Mouse (Mus musculus): ENCODE results near the gene Cpa2. TPM values are rescaled to one million over a fixed set of nuclear protein-coding genes. Genes with fewer than 3 reads are reported as not detected.

Gene Cpa2
- total RNA-seq, 4 experiments from 2014 or later: 0.21 TPM; not detected in 3

DNA sequence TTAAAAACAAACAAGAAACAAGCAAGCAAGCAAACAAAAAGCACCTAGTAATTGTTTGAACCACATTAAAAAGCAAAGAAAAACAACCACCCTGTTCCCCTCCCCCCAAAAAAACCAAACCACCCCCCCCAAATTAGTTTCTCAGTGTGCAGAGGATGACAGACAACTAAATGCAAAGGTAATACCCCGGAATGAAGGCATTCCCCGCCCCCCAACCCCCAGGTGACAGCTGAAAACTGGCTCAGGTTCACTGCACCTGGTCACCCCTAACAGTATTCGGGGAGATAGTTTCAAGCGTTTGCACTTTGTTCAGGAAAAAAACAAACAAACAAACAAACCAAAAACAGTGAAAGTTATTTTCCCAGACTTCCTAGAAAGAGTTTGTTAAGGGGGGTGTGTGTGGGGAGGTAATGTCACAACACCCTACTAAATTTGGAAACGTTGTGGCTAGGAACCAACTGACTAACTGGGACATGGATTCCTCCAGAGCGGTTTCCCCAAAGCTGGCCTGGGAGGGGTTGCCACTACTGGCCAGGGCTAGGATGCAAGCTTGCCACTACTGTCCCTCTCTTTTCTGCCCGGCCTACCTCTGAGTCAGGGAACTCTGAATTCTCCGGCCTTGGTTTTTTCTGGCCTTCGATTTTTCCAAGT is 6.4 kb downstream of the Cpa2 start:
- DNase-seq (ENCODE audit: low spot score in 2 of 2): peak in 1 of 2 experiments; percentile 30

DNA sequence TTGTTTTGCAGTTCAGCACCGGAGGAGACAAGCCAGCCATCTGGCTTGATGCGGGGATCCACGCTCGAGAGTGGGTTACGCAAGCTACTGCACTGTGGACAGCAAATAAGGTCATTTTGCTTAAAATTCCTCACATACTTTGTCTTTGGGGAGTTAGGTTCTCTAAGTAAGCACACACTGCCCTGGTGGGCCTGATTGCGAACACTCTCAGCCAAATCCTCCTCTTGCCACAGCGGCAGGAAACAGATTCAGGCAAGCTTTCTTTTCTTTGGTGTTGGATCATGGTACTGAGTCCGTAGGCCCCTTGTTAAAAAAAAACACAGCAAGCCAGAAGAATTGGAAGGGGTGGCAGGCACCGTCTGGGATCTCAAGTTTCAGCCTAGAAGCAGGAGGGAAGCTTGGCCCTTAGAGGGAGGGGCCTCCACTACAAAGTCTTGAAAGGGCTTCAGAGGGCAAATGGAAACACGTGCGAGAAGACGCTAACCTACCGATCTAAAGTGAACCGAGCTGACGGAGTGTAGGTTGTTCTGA is 7.9 kb downstream of the Cpa2 start:
- no peak for DNase-seq (ENCODE audit: low spot score in 2 of 2)

DNA sequence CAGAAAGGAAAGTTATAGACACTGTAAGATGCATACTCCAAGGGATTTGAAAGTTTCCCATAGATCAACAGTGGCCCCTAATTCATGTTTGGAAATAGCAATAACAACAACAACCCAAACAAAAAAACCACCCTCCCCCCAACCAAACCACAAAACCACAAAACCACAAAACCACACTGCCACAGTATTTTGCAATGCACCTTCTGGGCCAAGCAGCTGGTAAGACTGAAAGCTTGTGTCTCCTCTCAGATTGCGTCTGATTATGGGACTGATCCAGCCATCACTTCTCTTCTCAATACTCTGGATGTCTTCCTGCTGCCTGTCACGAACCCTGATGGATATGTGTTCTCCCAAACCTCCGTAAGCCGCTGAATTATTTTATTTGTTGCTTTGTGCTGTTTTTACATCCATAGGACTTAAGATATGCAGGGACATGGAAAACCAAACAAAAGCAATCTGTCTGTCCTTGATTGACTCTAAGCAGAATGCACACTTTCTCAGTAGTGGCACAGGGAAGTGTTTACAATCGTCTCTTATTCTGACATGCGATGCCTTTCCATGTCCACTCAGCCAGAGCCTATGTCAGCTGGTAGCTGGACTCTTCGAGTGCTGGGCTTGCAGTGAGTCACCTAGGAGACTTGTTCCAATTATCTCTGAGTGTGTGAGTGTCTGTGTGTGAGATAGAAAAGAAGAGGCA is 9.3 kb downstream of the Cpa2 start:
- DNase-seq (ENCODE audit: low spot score in 2 of 2): no peak

DNA sequence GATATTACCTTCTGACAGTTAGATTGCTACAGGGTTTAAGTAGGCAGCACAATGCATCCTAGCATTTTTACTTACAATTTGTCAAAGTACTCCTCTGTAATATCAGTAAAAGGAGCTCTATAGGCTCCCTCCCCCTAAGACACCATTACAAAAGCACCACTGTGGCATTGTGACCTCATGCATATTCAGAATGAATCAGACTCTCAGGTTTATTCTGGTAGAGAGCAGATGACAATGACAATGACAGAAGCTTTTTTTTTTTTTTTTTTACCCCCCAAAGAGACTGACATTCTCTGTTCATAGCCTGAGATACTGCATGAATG is 9.8 kb downstream of the Cpa2 start:
- no peak for DNase-seq (ENCODE audit: low spot score in 2 of 2)

DNA sequence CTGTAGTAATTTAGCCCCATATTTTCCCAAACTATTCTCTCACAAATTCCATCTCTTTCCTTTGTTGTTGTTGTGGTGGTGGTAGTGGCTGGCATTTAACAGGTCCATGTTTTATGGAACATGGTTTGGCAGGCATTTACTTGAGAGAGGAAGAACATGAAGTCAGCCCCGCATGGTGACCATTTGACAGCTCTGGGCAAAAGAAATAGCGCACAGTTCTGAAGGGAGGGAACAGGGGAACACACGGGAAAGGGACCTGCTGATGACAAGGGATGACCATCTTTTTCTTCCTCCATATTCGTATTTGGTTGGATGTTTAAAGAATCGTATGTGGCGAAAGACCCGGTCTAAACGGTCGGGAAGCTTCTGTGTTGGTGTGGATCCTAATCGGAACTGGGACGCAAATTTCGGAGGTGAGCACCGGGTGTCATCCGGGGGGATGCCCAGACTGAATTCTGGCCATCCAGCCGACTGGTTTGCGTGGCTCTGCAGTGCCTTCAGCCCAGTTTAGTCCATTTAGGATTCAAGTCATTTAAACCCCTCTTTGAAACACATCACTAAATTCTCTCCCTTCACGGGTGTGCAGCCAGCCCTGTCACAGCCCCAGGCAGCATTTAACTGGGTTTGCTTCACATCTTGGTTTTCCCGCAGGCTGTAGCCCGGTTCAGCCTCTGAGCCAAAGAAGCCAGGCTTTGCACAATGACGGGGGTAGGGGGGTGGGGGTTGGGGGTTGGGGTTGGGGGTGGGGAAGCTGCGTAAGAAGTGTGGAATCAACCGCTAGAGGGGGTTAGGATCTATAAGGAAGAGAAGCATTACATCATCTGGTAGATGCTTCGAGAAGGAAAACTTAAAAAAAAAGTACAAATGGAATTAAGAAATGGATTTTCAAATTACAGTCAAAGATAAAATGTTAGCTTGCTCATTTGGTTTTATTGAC is 10.5 kb downstream of the Cpa2 start:
- DNase-seq (ENCODE audit: low spot score in 2 of 2): no peak

DNA sequence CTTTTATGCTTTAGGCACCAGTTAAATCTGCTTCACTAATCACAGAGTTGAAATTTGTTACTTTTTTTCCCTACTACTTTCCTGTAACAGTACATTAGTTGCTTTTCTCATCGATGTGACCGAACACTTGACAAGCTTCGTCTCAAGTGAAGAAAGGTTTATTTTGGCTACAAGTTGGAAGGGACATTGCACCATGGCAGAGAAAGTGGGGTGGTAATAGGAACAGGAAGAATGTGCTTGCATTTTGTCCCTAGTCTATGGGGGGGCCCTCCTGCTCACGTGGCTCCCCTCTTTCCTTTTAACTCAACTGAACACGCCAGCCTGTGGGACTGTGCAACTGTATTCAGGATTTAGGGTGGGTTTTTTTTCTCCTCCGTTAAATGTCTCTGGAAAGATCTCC is 11.2 kb downstream of the Cpa2 start:
- DNase-seq (ENCODE audit: low spot score in 2 of 2): no peak

DNA sequence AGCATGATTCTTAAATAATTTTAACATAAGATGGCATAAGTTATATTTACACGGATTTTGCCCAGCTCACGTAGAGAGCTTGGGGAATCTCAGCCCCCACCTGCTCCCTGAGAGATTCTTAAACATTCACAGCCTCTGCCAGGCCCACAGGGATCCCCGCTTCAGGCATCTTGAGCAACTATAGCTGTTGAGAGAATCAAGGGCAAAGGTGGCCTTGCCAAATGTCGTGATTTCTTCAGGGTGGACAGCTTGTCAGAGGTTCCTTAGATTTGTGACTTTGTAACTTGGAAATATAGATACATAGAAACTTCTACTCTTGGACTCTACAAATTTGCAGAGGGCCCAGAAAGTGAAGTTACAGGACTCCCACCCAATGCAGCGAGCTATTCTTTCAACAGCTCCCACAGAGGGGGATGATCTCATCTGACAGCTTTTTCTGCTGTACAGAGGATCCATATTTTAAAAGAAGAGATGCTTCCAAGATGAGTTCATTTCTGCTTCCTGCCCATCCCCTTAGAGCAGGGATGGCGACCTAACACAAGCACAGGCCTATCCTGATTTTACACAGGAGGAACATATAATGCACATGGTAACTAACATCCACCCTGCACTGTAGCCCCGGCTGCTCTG is 12.1 kb downstream of the Cpa2 start:
- DNase-seq (ENCODE audit: low spot score in 2 of 2): no peak

DNA sequence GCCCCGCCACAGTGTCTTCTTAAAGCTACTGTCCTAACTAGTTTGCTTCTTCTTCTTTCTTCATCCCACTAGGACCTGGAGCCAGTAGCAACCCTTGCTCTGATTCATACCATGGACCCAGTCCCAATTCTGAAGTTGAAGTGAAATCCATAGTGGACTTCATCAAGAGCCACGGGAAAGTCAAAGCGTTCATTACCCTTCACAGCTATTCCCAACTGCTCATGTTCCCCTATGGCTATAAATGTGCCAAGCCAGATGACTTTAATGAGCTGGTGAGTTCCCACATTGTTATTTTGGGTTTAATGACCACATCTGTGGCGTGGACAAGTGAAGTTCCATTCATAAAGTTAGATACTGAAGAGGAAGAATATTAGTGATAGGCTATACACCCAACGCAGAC is 12.7 kb downstream of the Cpa2 start:
- no peak for DNase-seq (ENCODE audit: low spot score in 2 of 2)

DNA sequence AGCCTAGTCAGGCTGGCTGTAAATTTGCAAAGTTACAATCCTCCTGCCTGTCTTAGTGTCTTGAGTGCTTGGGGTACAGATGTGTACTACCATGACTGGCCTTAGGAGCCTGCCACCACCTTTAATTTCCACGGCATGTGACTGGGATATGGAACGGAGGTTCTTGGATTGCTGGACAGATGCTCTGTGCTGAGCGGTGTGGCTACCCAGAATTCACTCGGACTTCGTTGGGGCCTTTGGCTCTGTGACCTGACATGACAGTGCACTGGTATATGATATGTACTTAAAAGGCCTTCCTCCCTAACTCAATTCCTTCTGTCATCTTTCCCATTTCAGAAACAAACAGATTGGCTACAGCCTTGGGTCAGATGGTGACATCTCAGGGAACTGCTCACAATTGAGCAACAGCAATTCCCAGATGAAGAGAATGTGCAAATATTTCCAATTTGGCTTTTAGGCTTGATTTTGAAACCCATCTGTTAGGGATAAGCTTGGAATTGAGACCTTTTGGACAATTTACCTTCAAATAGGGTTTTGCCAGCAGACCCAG is 13.3 kb downstream of the Cpa2 start:
- DNase-seq (ENCODE audit: low spot score in 2 of 2): no peak

DNA sequence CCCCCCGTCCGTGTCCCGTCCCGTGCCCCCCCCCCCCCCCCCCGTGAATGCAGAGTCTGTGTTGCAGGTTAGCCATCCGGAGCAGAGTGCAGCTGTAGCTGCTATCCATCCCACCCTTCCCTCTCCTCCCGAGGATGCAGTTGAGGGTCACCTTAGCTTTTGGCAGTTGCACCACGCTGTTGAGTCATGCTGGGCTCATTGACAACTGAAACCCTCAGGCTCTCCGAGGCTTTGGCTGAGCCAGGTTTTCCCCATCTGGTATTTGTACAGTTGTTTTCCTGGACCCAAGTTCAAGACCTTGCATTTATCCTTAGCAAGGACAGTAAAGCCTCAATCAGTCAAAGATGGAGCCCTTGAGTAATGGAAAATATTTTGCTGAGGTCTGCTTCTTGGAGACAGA is 14.7 kb downstream of the Cpa2 start:
- DNase-seq (ENCODE audit: low spot score in 2 of 2): peak; percentile 24 to 38

DNA sequence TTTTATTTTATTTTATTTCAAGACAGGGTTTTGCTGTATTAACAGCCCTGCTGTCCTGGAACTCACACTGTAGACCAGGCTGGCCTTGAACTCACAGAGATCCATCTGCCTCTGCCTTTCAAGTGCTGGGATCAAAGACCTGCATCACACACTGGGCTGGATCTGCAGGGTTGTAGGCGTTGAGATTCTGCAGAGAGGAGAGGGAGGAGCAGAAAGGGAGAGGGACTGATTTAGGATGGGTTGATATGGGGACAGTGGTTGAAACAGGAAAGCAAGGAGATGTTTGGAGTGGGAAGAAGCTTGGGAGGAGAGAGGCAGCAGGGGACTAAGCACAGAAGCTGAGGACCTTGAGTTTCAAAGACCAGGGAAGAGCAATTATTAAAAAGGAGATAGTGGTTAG is 18.3 kb downstream of the Cpa2 start:
- DNase-seq (ENCODE audit: low spot score in 2 of 2): no peak

DNA sequence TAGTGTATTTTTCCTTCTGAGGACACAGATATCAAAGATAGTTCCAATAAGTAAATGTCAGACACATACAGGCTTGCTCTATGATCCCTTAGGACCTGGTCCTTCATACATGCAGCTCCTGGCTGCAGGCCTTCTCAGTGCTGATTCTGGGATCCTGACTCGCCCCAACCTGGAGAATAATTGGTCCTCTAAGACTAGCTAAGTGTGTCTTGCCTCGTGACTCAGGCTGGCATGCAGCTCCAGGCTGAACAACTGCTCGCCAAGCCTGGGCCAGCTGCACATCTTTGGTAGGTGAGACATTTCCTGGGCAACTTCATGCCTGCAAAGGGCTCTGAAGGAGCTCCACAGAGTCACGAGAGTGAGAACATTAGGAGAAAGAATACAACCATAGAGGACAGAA is 20.8 kb downstream of the Cpa2 start:
- DNase-seq (ENCODE audit: low spot score in 2 of 2): no peak

DNA sequence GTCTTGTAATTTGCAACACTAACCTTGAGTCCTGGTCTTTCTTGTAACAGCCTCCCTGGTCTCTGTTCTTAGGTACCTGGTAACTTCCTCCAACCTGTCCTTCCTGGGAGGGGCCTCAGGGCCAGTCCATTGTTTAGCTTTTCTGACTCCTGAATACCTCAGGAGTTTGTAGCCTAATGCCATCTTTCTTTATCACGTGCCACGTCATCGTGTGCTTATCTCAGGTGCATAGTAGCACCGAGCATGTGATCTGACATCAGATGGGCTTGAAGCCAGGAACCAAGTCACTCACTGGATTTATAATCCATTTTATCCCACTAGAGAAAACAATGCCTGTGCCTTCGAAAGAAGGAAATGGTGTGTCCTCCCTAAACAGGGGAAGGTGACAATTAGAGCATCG is 22.2 kb downstream of the Cpa2 start:
- no peak for DNase-seq (ENCODE audit: low spot score in 2 of 2)

DNA sequence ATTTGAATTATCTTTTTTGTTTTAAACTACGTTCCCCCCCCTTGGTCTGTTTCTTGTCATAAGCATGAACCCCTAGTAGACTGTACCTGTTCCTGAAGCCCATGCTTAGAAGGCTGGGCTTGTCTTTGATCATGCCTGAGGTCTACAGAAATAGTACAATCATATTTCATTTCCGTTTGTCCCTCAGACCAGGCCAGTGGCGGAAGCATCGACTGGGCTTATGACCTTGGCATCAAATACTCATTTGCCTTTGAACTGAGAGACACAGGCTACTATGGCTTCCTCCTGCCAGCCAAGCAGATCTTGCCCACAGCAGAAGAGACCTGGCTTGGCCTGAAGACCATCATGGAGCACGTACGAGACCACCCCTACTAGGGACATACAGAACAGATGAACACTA is 22.7 kb downstream of the Cpa2 start:
- DNase-seq (ENCODE audit: low spot score in 2 of 2): no peak

DNA sequence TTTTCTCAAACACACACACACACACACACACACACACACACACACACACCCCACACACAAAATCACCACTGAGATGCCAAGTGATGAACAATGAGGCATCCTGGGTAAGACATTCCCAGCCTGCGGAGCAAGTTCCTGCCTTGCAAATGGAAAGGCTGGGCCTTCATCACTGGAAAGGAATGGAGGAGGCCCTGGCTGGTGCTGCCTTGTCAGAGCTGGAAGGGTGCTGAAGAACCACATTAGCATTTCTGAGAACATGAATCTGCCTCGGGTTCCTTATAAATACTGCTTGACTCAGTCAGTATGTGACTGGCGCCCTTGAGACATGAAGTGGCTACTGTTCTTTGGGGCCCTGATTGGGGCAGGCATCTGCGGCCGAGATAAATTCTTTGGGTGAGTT is 26.7 kb downstream of the Cpa2 start, which contains the start of gene Cpa4:
Cpa4 (plus strand) TSS at position 301 of the 400 bp plus-strand sequence.
- no peak for DNase-seq (ENCODE audit: low spot score in 2 of 2)

DNA sequence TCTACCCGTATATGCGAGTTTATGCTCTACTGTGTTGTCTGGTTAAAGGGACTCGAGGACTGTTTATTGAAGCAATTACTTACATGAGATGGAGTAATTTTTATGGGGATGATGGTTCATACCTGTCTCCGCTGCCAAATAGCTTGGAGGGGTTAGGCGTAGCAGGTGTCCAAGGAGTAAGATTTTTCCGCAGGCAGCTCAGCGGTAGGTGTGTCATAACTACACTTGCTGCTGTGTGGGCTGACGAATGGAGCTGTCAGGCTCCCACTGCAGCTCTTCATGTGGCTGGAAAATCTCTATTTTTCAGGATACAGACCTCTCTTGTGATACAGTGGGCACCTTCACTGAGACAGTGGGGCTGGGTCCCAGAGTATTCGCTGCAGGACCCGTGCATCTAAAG is 27.9 kb downstream of the Cpa2 start:
- no peak for DNase-seq (ENCODE audit: low spot score in 2 of 2)

DNA sequence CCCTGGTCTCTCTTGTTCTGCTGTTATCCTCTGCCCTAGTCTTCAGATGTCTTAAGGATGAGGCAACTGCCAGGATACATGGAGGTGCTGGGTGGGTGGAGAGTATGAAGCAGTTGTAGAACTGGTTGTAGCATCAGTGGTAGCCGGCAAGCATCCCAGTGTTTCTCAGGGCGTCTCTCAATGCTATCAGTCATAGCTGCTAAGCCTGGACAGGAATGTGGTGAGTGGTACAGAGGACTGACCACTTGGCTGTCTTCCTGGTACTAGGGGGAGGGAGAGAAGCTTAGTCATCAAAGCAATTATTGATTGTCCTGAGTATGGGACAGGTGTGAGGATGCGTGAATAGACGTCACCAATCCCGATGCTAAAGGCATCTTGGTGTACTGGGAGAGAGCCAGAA is 28.6 kb downstream of the Cpa2 start:
- DNase-seq (ENCODE audit: low spot score in 2 of 2): no peak

DNA sequence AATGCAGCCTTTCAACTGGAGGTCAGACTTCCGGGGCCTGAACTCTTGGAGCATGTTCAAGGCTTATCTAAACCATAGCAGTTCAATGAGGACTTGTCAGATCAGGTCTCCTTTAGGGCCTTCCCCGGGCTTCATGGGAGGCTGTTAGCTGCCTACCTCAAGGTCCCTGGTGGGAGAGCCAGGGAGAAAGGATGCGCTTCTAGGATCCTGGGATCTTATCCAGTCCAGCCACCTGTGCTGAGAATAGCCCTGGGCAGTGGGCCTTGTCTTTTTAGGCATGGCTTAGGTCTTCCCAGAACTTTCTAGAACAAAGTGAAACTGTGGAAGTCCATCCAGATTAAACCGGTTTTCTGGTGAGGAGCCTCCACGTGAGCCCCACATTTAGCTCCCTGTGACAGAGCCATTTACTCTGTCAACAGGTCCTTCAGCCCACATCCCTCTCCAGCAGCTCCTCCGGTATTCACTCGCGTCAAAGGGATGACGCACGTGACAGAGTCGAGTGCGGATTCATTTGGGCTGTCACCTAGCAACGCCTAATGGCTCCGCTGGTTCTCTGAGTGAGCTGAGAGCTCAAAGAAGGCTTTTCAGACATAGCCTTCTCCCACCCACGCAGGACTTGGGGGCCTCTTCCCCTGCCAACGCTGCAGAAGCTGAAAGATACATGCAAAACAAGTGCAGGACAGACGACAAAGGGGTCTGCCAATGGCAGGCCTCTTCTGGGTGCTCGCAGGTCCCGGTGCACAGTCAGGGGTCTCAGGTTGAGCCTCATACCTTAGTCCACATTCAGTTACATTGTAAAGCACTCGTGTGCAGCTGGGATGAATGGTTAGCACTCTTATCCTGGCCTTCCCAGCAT is 31.3 kb downstream of the Cpa2 start:
- no peak for DNase-seq (ENCODE audit: low spot score in 2 of 2)

DNA sequence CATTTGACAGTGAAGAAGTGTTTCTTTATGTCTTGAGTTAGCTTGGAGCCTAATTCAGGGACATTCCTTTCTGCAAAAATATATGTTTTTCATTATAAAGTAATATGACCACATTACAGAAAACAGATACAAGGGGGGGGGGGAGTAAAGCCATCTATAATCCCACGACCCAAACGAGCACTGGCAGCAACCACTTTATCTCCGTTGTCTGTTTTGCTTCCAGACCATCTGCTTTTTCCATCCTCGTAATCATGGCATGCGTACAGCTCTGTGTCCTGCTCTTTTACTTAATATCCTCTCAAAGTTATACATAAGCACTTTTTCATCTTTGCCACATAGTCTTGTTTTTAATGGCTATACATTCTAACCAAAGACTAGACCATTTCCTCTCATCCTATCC is 32.0 kb downstream of the Cpa2 start:
- DNase-seq (ENCODE audit: low spot score in 2 of 2): no peak

DNA sequence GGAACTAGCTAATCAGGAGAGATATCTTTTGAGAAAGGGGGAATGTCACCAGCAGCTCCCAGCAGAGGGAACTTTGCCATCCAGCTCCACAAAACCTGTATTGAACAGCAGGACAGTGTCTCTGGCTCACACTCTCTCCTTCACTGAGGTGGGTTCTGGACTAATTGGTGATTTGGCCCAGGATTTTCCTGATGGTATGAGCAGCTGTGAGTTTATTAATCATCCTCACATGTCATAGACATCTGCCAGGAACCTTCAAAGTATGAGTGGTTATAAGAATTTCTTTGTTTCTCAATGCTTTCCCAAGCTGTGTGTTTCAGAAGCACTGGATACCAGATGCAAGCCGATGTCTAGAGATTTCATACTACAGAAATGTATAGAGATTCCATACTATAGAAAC is 33.6 kb downstream of the Cpa2 start:
- DNase-seq (ENCODE audit: low spot score in 2 of 2): no peak
